Mouse (Mus musculus) limb, embryonic 13.5 days (tissue): ENCODE data around the gene Fblim1. TPM values are rescaled to one million over a fixed set of nuclear protein-coding genes. Genes with fewer than 3 reads are reported as not detected.

ENCODE experiments used
- ATAC-seq: fragments of 200-750 bp; cut with Nextera tagmentation; 2 replicates; pipeline ENCODE4 v1.8.0; 2017; ENCODE audit warnings: low read depth, moderate number of reproducible peaks, moderate TSS enrichment; ENCODE audit not compliant: low FRiP score
- H3K27ac ChIP-seq: fragments of 300-500 bp; sonication (generic); 2 replicates; pipeline ENCODE4 v1.5.1; 2015; ENCODE audit warnings: inconsistent platforms, mild to moderate bottlenecking, moderate library complexity
- H3K27me3 ChIP-seq: fragments of 300-500 bp; sonication (generic); 2 replicates; pipeline ENCODE4 v1.6.1; 2015; ENCODE audit warnings: mild to moderate bottlenecking, inconsistent platforms
- H3K36me3 ChIP-seq: fragments of 300-500 bp; sonication (generic); 2 replicates; pipeline ENCODE4 v1.6.1; 2015; ENCODE audit warnings: inconsistent platforms, mild to moderate bottlenecking, moderate library complexity
- H3K4me1 ChIP-seq: fragments of 300-500 bp; sonication (generic); 2 replicates; pipeline ENCODE4 v1.6.1; 2015; ENCODE audit warnings: inconsistent platforms
- H3K4me2 ChIP-seq: fragments of 300-500 bp; sonication (generic); replicated peaks from 2 replicates; pipeline ENCODE4 v1.6.1; 2015; ENCODE audit warnings: inconsistent platforms, mild to moderate bottlenecking, moderate library complexity
- H3K4me3 ChIP-seq: fragments of 300-500 bp; sonication (generic); 2 replicates; pipeline ENCODE4 v1.5.1; 2015; ENCODE audit warnings: moderate library complexity, mild to moderate bottlenecking, inconsistent platforms
- H3K9ac ChIP-seq: fragments of 300-500 bp; sonication (generic); 2 replicates; pipeline ENCODE4 v1.6.1; 2015; ENCODE audit warnings: mild to moderate bottlenecking, inconsistent platforms
- H3K9me3 ChIP-seq: fragments of 300-500 bp; sonication (generic); 2 replicates; pipeline ENCODE4 v1.6.1; 2016; ENCODE audit warnings: inconsistent platforms
- WGBS: fragments of 180-500 bp; shearing (Covaris S2); methylation state at CpG from one replicate; pipeline ENCODE4 v1.1.7; 2015; 5-methylcytosine and 5-hydroxymethylcytosine counted together
- polyA plus RNA-seq: library from polyadenylated mRNA; unstranded; fragments of >200 nt; fragmentation: Nextera tagmentation; extraction: Ambion mirVana; gene quantifications from 2 replicates; pipeline ENCODE4 v1.2.1, GENCODE M21; 2015

Gene Fblim1
- polyA plus RNA-seq, 1 experiment from 2014 or later, result 67.7 TPM

- Histone ChIP-seq H3K9me3 (no peaks in the 10 kb centered on the region), H3K27ac (no peak overlapping the region), H3K4me2 (no peak overlapping the region), H3K4me1 (peaks cover 24% of the 10 kb centered on the region), H3K4me3 (no peak overlapping the region), H3K36me3 (peaks cover 53% of the 10 kb centered on the region), H3K27me3 (no peaks in the 10 kb centered on the region), H3K9ac (no peak overlapping the region)
- ATAC-seq, result no peak
- 76% methylated on average over 9 of the region's 9 CpGs for WGBS
Measured at GRCm38 (mm10) chr4:141595605-141596268, 10.2 kb downstream of the Fblim1 start.

- no peak overlapping the region for H3K27ac ChIP-seq
- no peaks in the 10 kb centered on the region for H3K27me3 ChIP-seq
- WGBS, result 87% methylated on average over 11 of the region's 11 CpGs
- peaks cover 57% of the 10 kb centered on the region for H3K36me3 ChIP-seq
- peaks cover 18% of the 10 kb centered on the region for H3K4me1 ChIP-seq
- no peak overlapping the region for H3K4me2 ChIP-seq
- no peaks in the 10 kb centered on the region for H3K9me3 ChIP-seq
- H3K9ac ChIP-seq, result no peak overlapping the region
- no peak overlapping the region for H3K4me3 ChIP-seq
- no peak for ATAC-seq
Measured at GRCm38 (mm10) chr4:141595138-141595537, 10.8 kb downstream of the Fblim1 start.

- no peak overlapping the region for H3K4me3 ChIP-seq
- 20% methylated on average over 3 of the region's 3 CpGs for WGBS
- H3K9me3 ChIP-seq, result no peaks in the 10 kb centered on the region
- peaks cover 89% of the 10 kb centered on the region for H3K36me3 ChIP-seq
- H3K27ac ChIP-seq, result no peak overlapping the region
- no peak overlapping the region for H3K4me2 ChIP-seq
- ATAC-seq, result no peak
- no peak overlapping the region for H3K9ac ChIP-seq
- H3K4me1 ChIP-seq, result no peaks in the 10 kb centered on the region
- H3K27me3 ChIP-seq, result no peaks in the 10 kb centered on the region
Measured at GRCm38 (mm10) chr4:141591547-141591946, 14.3 kb downstream of the Fblim1 start.

- 91% methylated on average over 8 of the region's 8 CpGs for WGBS
- Histone ChIP-seq H3K4me1 (no peaks in the 10 kb centered on the region), H3K9me3 (no peaks in the 10 kb centered on the region), H3K27me3 (no peaks in the 10 kb centered on the region), H3K36me3 (peaks cover 84% of the 10 kb centered on the region), H3K9ac (no peak overlapping the region), H3K27ac (no peak overlapping the region), H3K4me2 (no peak overlapping the region), H3K4me3 (no peak overlapping the region)
- ATAC-seq, result no peak
Measured at GRCm38 (mm10) chr4:141583919-141584318, 22.0 kb downstream of the Fblim1 start.

- no peak overlapping the region for H3K4me2 ChIP-seq
- H3K27ac ChIP-seq, result no peak overlapping the region
- H3K4me1 ChIP-seq, result no peaks in the 10 kb centered on the region
- no peak for ATAC-seq
- no peak overlapping the region for H3K9ac ChIP-seq
- H3K4me3 ChIP-seq, result no peak overlapping the region
- H3K27me3 ChIP-seq, result no peaks in the 10 kb centered on the region
- H3K9me3 ChIP-seq, result no peaks in the 10 kb centered on the region
- peaks cover 89% of the 10 kb centered on the region for H3K36me3 ChIP-seq
- 96% methylated on average over 13 of the region's 13 CpGs for WGBS
Measured at GRCm38 (mm10) chr4:141581051-141581450, 24.8 kb downstream of the Fblim1 start.

- no peak overlapping the region for H3K4me2 ChIP-seq
- H3K9me3 ChIP-seq, result no peaks in the 10 kb centered on the region
- no peak overlapping the region for H3K4me3 ChIP-seq
- H3K36me3 ChIP-seq, result peaks cover 76% of the 10 kb centered on the region
- H3K4me1 ChIP-seq, result peaks cover 6% of the 10 kb centered on the region; the same call in 1 of the 2 replicates
- 75% methylated on average over 3 of the region's 3 CpGs for WGBS
- no peaks in the 10 kb centered on the region for H3K27me3 ChIP-seq
- H3K9ac ChIP-seq, result no peak overlapping the region
- ATAC-seq, result no peak
- no peak overlapping the region for H3K27ac ChIP-seq
Measured at GRCm38 (mm10) chr4:141578833-141579232, 27.1 kb downstream of the Fblim1 start.

GRCm38 (mm10) chr4:141576877-141577276 is 29.0 kb downstream of the Fblim1 start:
- H3K36me3 ChIP-seq, result peaks cover 56% of the 10 kb centered on the region
- no peaks in the 10 kb centered on the region for H3K9me3 ChIP-seq
- 93% methylated on average over 7 of the region's 7 CpGs for WGBS
- H3K27me3 ChIP-seq, result no peaks in the 10 kb centered on the region
- H3K27ac ChIP-seq, result no peak overlapping the region
- H3K9ac ChIP-seq, result no peak overlapping the region
- peaks cover 18% of the 10 kb centered on the region for H3K4me1 ChIP-seq
- ATAC-seq, result no peak
- H3K4me2 ChIP-seq, result no peak overlapping the region
- no peak overlapping the region for H3K4me3 ChIP-seq

GRCm38 (mm10) chr4:141576404-141576803 is 29.5 kb downstream of the Fblim1 start:
- no peak overlapping the region for H3K27ac ChIP-seq
- peaks cover 53% of the 10 kb centered on the region for H3K36me3 ChIP-seq

GRCm38 (mm10) chr4:141574789-141575702 is 30.9 kb downstream of the Fblim1 start:
- H3K9me3 ChIP-seq, result no peaks in the 10 kb centered on the region
- H3K4me1 ChIP-seq, result peaks cover 18% of the 10 kb centered on the region
- peak; percentile 71 for ATAC-seq
- 0 out of 2 replicates have a peak overlapping the region, but pooled peaks have one; percentile 16 for H3K27ac ChIP-seq
- peak overlapping the region; percentile 8; the same call in 1 of the 2 replicates for H3K4me3 ChIP-seq
- peak overlapping the region; percentile 49 for H3K4me2 ChIP-seq
- no peaks in the 10 kb centered on the region for H3K27me3 ChIP-seq
- H3K36me3 ChIP-seq, result peaks cover 39% of the 10 kb centered on the region
- 39% methylated on average over 27 of the region's 27 CpGs for WGBS
- no peak overlapping the region for H3K9ac ChIP-seq

More at GRCm38 (mm10) chr4:141576404-141576803, 29.5 kb downstream of the Fblim1 start:
- no peaks in the 10 kb centered on the region for H3K27me3 ChIP-seq
- peaks cover 18% of the 10 kb centered on the region for H3K4me1 ChIP-seq
- H3K9me3 ChIP-seq, result no peaks in the 10 kb centered on the region
- no peak overlapping the region for H3K9ac ChIP-seq
- no peak overlapping the region for H3K4me3 ChIP-seq
- H3K4me2 ChIP-seq, result no peak overlapping the region
- WGBS, result 88% methylated on average over 11 of the region's 11 CpGs
- no peak for ATAC-seq

GRCm38 (mm10) chr4:141573359-141573966 is 32.4 kb downstream of the Fblim1 start:
- ATAC-seq, result no peak; the same call in 1 of the 2 replicates
- peak overlapping the region; percentile 39 for H3K27ac ChIP-seq
- no peak overlapping the region for H3K4me3 ChIP-seq
- no peak overlapping the region; the same call in 1 of the 2 replicates for H3K4me2 ChIP-seq
- H3K9me3 ChIP-seq, result no peaks in the 10 kb centered on the region
- H3K9ac ChIP-seq, result no peak overlapping the region; the same call in 1 of the 2 replicates
- peaks cover 18% of the 10 kb centered on the region for H3K4me1 ChIP-seq
- H3K36me3 ChIP-seq, result peaks cover 23% of the 10 kb centered on the region
- no peaks in the 10 kb centered on the region for H3K27me3 ChIP-seq
- WGBS, result 50% methylated on average over 6 of the region's 6 CpGs

- no peak overlapping the region; the same call in 1 of the 2 replicates for H3K9ac ChIP-seq
- WGBS, result 64% methylated on average over 7 of the region's 7 CpGs
- ATAC-seq, result no peak
Measured at GRCm38 (mm10) chr4:141572668-141573358, 33.1 kb downstream of the Fblim1 start.

More at GRCm38 (mm10) chr4:141572668-141573358, 33.1 kb downstream of the Fblim1 start:
- Histone ChIP-seq H3K27me3 (no peaks in the 10 kb centered on the region), H3K4me1 (peaks cover 18% of the 10 kb centered on the region), H3K4me2 (no peak overlapping the region; the same call in 1 of the 2 replicates), H3K36me3 (peaks cover 17% of the 10 kb centered on the region), H3K9me3 (no peaks in the 10 kb centered on the region), H3K27ac (peak overlapping the region; percentile 39), H3K4me3 (no peak overlapping the region)
